Mouse (Mus musculus) kidney, postnatal 0 days (tissue): ENCODE measurements around the gene Ache. TPM values are rescaled to one million over a fixed set of nuclear protein-coding genes. Genes with fewer than 3 reads are reported as not detected.

Experiments
- ATAC-seq: fragments of 200-750 bp; cut with Nextera tagmentation; replicated peaks from 2 replicates; pipeline ENCODE4 v1.8.0; 2017; ENCODE audit warnings: low read depth, moderate number of reproducible peaks, moderate TSS enrichment, moderate library complexity; ENCODE audit not compliant: low FRiP score
- DNase-seq: peaks from one replicate; pipeline ENCODE4 v3.0.0-alpha.2; 2016; ENCODE audit warnings: low spot score
- H3K27ac ChIP-seq: fragments of 300-500 bp; sonication (generic); 2 replicates; pipeline ENCODE4 v1.5.1; 2014; ENCODE audit warnings: mild to moderate bottlenecking
- H3K27me3 ChIP-seq: fragments of 300-500 bp; sonication (generic); 2 replicates; pipeline ENCODE4 v1.6.1; 2014; ENCODE audit warnings: low read length, mixed read lengths; ENCODE audit not compliant: insufficient read depth
- H3K36me3 ChIP-seq: fragments of 300-500 bp; sonication (generic); 2 replicates; pipeline ENCODE4 v1.6.1; 2014; ENCODE audit warnings: low read length, mixed read lengths; ENCODE audit not compliant: insufficient read depth
- H3K4me1 ChIP-seq: fragments of 300-500 bp; sonication (generic); replicated peaks from 2 replicates; pipeline ENCODE4 v1.6.1; 2014; ENCODE audit warnings: antibody characterized with exemption, low read length, mixed read lengths; ENCODE audit not compliant: insufficient read depth
- H3K4me2 ChIP-seq: fragments of 300-500 bp; sonication (generic); 2 replicates; pipeline ENCODE4 v1.6.1; 2014; ENCODE audit warnings: mild to moderate bottlenecking, low read length, moderate library complexity, mixed read lengths
- H3K4me3 ChIP-seq: fragments of 300-500 bp; sonication (generic); replicated peaks from 2 replicates; pipeline ENCODE4 v1.5.1; 2014; ENCODE audit warnings: low read depth, low read length
- H3K9ac ChIP-seq: fragments of 300-500 bp; sonication (generic); 2 replicates; pipeline ENCODE4 v1.6.1; 2014; ENCODE audit warnings: low read depth, low read length
- H3K9me3 ChIP-seq: fragments of 300-500 bp; sonication (generic); replicated peaks from 2 replicates; pipeline ENCODE4 v1.6.1; 2016; ENCODE audit warnings: low read length, inconsistent platforms, mixed read lengths
- CTCF ChIP-seq: IDR thresholded peaks from 2 replicates; pipeline ENCODE4 v1.5.1; 2016; ENCODE audit warnings: antibody characterized with exemption, low read depth, mild to moderate bottlenecking, moderate library complexity
- WGBS: fragments of 180-500 bp; shearing (Covaris S2); extraction: QIAGEN DNeasy Blood & Tissue Kit; methylation state at CpG from one replicate; pipeline ENCODE4 v1.1.7; 2014; 5-methylcytosine and 5-hydroxymethylcytosine counted together
- polyA plus RNA-seq: library from polyadenylated mRNA; unstranded; fragments of >200 nt; fragmentation: Nextera tagmentation; extraction: Ambion mirVana; gene quantifications from 2 replicates; pipeline ENCODE4 v1.2.1, GENCODE M21; 2015

Ache gene
- polyA plus RNA-seq, 1 experiment from 2014 or later, result 6.5 TPM

DNA sequence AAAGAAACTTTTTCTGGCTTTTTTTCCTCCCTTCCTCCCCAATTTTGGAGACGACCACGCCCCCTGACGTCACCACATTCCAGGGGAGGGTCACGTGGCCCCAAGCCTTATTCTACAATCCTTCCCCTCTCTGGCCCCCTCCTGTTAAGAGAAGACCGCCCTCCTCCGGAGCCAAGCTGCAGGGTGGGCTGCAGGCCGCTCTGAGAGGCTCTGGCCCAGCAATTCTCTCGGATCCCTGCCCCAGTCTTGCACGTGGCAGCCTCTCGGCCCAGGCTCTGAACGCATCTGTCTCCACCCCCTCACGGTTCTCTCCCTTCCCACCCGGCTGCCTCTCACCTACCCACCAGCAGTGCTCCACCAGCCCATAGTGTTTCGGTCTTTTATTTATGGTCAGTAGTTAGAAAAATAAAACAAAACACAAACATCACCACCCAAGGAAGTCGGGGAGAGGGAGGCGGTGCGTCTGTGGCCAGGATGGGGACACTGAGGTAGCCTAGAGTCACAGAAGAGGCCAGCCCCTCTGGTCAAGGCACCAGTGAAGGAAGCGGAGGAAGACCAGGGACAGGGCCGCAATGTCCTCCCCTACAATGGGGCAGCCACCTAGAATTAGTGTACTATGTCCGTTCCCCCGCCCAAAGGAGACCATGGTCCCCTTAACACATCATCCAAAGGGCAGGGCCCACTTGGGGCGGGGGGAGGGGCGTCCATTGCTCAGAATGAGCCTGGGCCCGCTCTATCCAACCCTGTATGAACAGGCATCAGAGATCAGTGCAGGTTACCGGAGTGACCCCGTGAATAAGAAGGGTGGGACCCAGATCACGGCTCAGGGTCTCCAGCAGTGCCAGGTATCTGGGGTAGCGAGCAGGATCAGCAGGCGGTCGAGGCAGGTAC lies 27.1 kb downstream of the Ache start, which contains the start of gene Trip6:
Trip6 (minus strand) TSS at position 212 of the 891 bp plus-strand sequence.
- H3K9ac ChIP-seq, result peak within 1 kb of the TSS; percentile 85
- peak within 1 kb of the TSS; percentile 96 for H3K4me2 ChIP-seq
- 17% methylated on average over 30 of the region's 30 CpGs for WGBS
- H3K36me3 ChIP-seq, result peaks cover 19% of the 10 kb centered on the region
- peak within 1 kb of the TSS; percentile 97 for H3K27ac ChIP-seq
- H3K4me3 ChIP-seq, result peak within 1 kb of the TSS; percentile 78
- DNase-seq (peak; percentile 98), ATAC-seq (peak; percentile 89)
- no peaks in the 10 kb centered on the region for H3K9me3 ChIP-seq
- TF ChIP-seq CTCF, result peak; percentile 53
- H3K4me1 ChIP-seq, result peaks cover 26% of the 10 kb centered on the region
- no peaks in the 10 kb centered on the region for H3K27me3 ChIP-seq

DNA sequence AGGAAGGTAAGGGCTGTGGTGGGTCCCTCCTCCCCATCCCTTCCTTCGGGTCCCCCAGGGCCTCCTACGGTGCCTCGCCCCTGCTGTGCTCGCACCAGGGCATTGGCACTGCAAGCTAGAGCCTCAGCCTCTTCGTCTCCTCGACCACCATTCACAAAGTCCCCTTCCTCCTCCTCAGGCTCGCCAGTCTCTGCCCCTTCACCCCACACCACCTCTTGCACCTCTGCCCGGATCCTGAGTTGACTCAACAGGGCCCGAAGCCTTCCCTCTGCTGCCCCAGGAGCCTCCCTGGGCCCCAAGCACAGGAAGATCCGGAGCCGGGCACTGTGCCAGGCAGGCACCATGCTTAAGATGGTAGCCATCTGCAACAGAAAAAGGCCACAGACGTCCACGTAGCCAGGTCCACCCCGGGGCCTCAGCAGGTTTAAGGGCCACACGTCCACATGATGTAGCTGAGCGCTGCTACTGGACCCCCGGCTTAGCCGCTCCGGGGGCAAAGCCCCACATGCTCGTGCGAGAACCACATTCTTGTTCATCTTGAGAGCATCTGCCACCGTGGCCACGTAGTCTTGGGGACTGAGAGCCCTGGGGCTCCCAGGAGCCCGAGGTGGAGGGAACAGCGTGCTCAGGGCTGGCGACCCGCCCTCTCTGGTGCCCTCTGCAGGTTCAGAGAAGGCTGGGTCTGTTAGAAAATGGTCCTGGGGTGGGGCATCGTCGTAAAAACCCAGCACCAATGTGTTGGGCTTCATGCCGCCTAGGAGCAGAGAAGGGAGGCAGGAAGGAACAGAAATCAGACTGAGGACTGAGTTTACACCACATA lies 28.0 kb downstream of the Ache start:
- no peak overlapping the region for H3K4me3 ChIP-seq
- peaks cover 26% of the 10 kb centered on the region for H3K4me1 ChIP-seq
- peak overlapping the region; percentile 85; the same call in 1 of the 2 replicates for H3K9ac ChIP-seq
- no peak; the same call in 1 of the 2 replicates for ATAC-seq
- peak overlapping the region; percentile 97 for H3K27ac ChIP-seq
- no peaks in the 10 kb centered on the region for H3K27me3 ChIP-seq
- H3K36me3 ChIP-seq, result peaks cover 11% of the 10 kb centered on the region; the same call in 1 of the 2 replicates
- peak; percentile 46 for DNase-seq
- TF ChIP-seq CTCF, result peak; percentile 62
- no peak overlapping the region for H3K4me2 ChIP-seq
- no peaks in the 10 kb centered on the region for H3K9me3 ChIP-seq
- WGBS, result 48% methylated on average over 30 of the region's 30 CpGs

DNA sequence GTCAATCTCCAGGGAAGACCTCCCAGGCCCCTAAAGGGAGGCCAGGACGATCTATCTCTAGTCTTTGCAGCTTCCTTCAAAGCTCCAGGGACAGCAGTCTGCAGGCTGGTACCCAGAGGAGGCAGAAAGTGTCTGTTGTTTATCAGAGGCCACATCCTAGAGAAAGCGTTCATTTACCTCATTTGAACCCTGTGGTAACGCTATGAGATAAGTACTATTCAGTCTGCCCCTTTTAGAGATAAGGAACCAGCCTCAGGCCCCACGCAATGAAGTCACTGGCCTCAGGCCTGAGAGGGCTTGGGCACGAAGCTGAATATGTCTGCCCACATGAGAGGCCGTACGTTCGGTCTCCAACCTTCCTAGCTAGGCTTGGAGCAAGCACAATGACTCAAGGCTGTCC lies 30.0 kb downstream of the Ache start:
- Histone ChIP-seq H3K27ac (no peak overlapping the region), H3K4me3 (no peak overlapping the region), H3K36me3 (0 out of 2 replicates have a peak, but pooled peaks cover 3% of the 10 kb centered on the region), H3K4me1 (peaks cover 21% of the 10 kb centered on the region), H3K4me2 (no peak overlapping the region), H3K27me3 (no peaks in the 10 kb centered on the region), H3K9me3 (no peaks in the 10 kb centered on the region), H3K9ac (no peak overlapping the region)
- 93% methylated on average over 8 of the region's 8 CpGs for WGBS
- DNase-seq, result no peak
- TF ChIP-seq CTCF, result no peak
- ATAC-seq, result no peak

DNA sequence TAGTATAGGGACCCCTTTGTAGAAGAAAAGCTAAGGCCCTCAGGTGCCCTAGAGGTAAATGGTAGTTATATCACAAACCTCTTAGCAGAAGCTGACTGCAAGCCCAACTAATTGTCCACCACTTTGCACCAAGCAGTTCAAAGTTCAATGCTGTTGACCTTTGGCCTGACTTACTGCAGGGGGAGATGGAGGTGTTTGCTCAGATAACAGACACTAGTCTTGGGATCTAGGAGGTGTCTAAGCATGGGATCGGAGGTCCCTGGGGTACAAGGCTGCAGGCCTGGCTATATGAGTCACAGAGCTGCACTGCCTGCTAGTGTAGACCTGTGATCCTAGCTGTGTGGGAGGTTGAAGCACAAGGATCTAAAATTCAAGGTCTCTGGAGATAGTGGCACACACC lies 31.3 kb downstream of the Ache start:
- no peak overlapping the region for H3K4me2 ChIP-seq
- no peak overlapping the region for H3K9ac ChIP-seq
- H3K4me1 ChIP-seq, result peaks cover 11% of the 10 kb centered on the region
- H3K27ac ChIP-seq, result no peak overlapping the region
- no peaks in the 10 kb centered on the region for H3K27me3 ChIP-seq
- no peak overlapping the region for H3K4me3 ChIP-seq
- WGBS, result 59% methylated on average over 1 of the region's 1 CpGs
- H3K9me3 ChIP-seq, result no peaks in the 10 kb centered on the region
- 0 out of 2 replicates have a peak, but pooled peaks cover 3% of the 10 kb centered on the region for H3K36me3 ChIP-seq
- DNase-seq, result no peak
- ATAC-seq, result no peak
- TF ChIP-seq CTCF, result no peak

DNA sequence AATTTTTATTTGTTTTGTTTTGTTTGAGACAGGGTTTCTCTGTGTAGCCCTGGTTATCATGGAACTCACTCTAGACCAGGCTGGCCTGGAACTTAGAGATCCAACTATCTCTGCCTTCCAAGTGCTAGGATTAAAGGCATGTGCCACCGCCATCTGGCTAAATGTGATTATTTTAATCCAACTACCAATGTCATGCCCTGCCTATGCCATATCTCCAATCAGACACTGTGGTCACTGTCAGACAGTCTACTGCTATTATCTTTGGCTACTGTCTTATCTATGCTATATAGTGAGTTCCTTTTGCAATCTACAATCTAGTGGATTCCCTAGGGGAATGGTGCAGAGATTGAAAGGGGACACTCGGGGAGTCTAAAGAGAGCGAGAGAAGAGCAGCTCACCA lies 33.7 kb downstream of the Ache start:
- 92% methylated on average over 3 of the region's 3 CpGs for WGBS
- H3K9me3 ChIP-seq, result no peaks in the 10 kb centered on the region
- H3K27me3 ChIP-seq, result no peaks in the 10 kb centered on the region
- 0 out of 2 replicates have a peak, but pooled peaks cover 5% of the 10 kb centered on the region for H3K36me3 ChIP-seq
- no peak for DNase-seq
- no peak overlapping the region for H3K27ac ChIP-seq
- H3K4me1 ChIP-seq, result no peaks in the 10 kb centered on the region
- no peak overlapping the region for H3K9ac ChIP-seq
- no peak for ATAC-seq
- TF ChIP-seq CTCF, result no peak
- no peak overlapping the region for H3K4me3 ChIP-seq
- no peak overlapping the region for H3K4me2 ChIP-seq

DNA sequence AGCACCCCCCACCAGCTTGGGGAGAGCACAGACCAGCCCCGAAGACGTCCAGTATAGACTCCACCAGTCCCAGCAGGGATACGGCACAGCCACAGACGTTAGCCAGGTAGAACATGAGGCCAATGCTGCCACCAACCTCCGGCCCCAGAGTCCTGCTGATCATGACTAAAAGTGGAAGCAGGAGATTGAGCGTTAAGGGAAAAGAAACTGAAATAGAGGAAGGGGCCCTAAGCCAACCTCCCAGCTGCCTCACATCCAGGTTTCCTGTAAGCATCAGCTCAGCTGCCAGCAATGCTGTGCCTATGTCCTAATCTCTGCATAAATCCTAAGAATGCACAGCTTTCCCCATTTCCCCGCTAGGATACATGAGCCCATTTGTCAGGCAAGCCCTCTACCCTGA lies 43.6 kb downstream of the Ache start:
- DNase-seq, result no peak
- H3K36me3 ChIP-seq, result 0 out of 2 replicates have a peak, but pooled peaks cover 2% of the 10 kb centered on the region
- no peaks in the 10 kb centered on the region for H3K4me1 ChIP-seq
- no peak overlapping the region for H3K4me3 ChIP-seq
- ATAC-seq, result no peak
- H3K4me2 ChIP-seq, result no peak overlapping the region
- no peak overlapping the region for H3K27ac ChIP-seq
- no peak for TF ChIP-seq CTCF
- 85% methylated on average over 7 of the region's 7 CpGs for WGBS
- H3K9ac ChIP-seq, result no peak overlapping the region
- H3K9me3 ChIP-seq, result no peaks in the 10 kb centered on the region
- H3K27me3 ChIP-seq, result no peaks in the 10 kb centered on the region
